Mouse (Mus musculus): ENCODE results near the gene Lclat1. TPM values are rescaled to one million over a fixed set of nuclear protein-coding genes. Genes with fewer than 3 reads are reported as not detected.

The Lclat1 gene
- polyA plus RNA-seq, 1 experiment: 9.2 TPM

DNA sequence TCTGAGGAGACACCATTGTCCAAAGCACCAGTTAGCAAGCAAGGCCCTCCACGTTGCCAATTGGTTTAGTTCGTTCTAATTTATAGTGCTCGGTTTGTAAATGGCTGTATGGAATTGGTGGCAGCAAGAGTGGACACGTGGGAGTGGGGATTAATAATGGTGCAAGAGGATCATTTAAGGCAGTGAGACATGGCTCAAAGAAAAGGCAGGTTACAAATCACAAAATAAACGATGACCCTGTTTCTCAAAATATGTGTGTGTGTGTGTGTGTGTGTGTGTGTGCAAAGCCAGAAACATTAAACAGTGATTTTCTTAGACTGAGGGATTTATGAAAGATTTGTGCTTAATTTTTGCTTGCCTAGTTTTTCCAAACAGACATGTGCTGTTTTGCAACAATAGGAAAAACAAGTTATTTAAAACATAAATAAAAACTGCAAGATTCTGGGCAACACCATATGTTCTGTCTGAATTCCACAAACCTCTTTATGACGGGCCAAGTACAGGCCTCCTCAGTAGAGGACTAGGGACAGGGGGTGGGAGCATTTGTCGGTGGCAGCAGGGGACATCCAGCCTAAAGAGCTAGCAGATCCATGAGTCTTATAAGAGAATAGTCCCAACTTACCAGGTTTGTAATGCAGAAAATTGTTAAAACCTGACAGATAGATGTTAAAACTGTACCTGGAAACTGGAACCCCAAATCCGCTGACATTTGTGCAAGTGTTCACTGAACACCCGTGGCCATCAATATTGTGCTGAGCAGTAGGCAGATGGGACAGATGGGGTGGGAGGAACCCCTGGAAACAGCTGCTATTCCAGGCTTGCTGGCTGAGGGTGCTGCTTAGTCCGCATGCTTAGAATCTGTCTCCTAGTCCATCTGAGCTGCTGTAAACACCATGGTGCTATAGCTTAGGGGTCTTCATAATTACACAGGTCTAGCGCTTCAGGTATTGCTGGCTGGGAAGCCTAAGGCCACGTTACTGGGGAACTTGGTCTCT is 15.4 kb upstream of the Lclat1 start:
- TF ChIP-seq CTCF (IDR thresholded peaks at IDR 0.05; ENCODE audit: control insufficient read depth, insufficient read depth, insufficient replicate concordance, low read depth, low read length): no peak
- no peak for TF ChIP-seq POLR2A (IDR thresholded peaks at IDR 0.05; ENCODE audit: control insufficient read depth, low read depth, low read length)

DNA sequence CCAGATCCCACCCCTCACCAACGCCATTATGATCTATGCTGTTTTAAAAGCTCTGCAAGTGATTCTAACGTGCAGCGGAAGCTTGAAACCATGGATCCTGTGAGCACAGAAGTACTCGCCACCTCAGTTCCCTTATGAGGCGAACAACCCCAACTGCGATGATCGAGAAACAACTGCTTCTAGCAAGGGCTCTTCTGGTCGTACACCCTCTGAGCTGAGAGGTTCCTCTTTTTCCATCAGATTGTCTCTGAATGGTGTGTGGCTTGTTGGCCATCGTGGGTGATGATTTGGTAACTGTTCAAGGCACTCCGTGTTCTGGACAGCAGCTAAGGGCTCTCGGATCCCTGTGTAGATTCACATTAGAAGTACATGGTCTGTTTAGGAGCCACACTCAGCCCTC is 12.7 kb upstream of the Lclat1 start:
- Histone ChIP-seq H3K4me3 (ENCODE audit: control insufficient read depth, low read depth, low read length) (no peak overlapping the region), H3K27ac (ENCODE audit: control insufficient read depth, insufficient read depth, low read depth, low read length) (no peak overlapping the region), H3K4me1 (ENCODE audit: control insufficient read depth, insufficient read depth, low read length) (no peaks in the 10 kb centered on the region), H3K27me3 (ENCODE audit: control insufficient read depth, insufficient read depth, low read length) (no peaks in the 10 kb centered on the region), H3K36me3 (ENCODE audit: control insufficient read depth, insufficient read depth, low read length) (no peaks in the 10 kb centered on the region)
- TF ChIP-seq POLR2A (IDR thresholded peaks at IDR 0.05; ENCODE audit: control insufficient read depth, low read depth, low read length) (no peak), CTCF (IDR thresholded peaks at IDR 0.05; ENCODE audit: control insufficient read depth, insufficient read depth, insufficient replicate concordance, low read depth, low read length) (no peak)

More for the DNA sequence above, 15.4 kb upstream of the Lclat1 start:
- Histone ChIP-seq H3K4me3 (ENCODE audit: control insufficient read depth, low read depth, low read length) (no peak overlapping the region), H3K36me3 (ENCODE audit: control insufficient read depth, insufficient read depth, low read length) (no peaks in the 10 kb centered on the region), H3K27ac (ENCODE audit: control insufficient read depth, insufficient read depth, low read depth, low read length) (no peak overlapping the region), H3K4me1 (ENCODE audit: control insufficient read depth, insufficient read depth, low read length) (no peaks in the 10 kb centered on the region), H3K27me3 (ENCODE audit: control insufficient read depth, insufficient read depth, low read length) (no peaks in the 10 kb centered on the region)

DNA sequence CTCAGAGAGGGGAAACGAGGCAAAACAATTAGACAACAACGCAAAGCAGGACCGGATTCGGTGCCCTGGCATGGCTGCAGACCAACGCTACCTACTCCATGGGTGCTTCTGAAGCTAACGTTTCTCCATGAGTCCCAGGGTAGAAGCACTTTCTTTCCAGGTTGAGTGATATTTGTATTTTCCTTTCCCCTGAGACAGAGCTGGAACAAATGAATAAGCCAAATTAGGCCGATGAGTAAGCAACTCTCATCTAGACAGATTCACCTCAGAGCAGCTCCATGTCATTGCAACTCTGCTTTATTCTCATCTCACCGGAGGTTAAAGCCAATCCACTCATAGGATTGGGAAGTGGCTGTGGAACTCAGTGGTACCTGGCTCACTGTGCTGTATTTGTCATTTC is 12.2 kb upstream of the Lclat1 start:
- no peaks in the 10 kb centered on the region for H3K27me3 ChIP-seq (ENCODE audit: control insufficient read depth, insufficient read depth, low read length)
- H3K36me3 ChIP-seq (ENCODE audit: control insufficient read depth, insufficient read depth, low read length): no peaks in the 10 kb centered on the region
- TF ChIP-seq POLR2A (IDR thresholded peaks at IDR 0.05; ENCODE audit: control insufficient read depth, low read depth, low read length) (no peak), CTCF (IDR thresholded peaks at IDR 0.05; ENCODE audit: control insufficient read depth, insufficient read depth, insufficient replicate concordance, low read depth, low read length) (no peak)
- no peaks in the 10 kb centered on the region for H3K4me1 ChIP-seq (ENCODE audit: control insufficient read depth, insufficient read depth, low read length)
- no peak overlapping the region for H3K27ac ChIP-seq (ENCODE audit: control insufficient read depth, insufficient read depth, low read depth, low read length)
- no peak overlapping the region for H3K4me3 ChIP-seq (ENCODE audit: control insufficient read depth, low read depth, low read length)

DNA sequence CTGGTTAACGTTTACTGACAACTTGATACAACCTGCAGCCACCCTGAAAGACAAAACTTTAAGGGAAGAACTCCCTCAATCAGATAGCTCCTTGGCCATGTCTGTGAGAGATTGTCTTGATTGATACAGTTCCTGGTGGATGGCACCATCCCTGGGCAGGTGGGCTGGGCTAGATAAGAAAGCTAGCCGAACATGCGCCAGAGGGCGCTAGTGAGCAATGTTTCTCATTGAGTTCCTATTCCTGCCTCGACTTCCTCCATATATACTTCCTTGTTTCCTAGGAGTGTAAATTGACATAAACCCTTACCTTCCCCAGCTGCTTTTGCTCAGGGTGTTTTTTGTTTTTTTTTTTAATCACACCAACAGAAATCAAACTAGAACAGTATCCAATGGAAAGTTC is 11.3 kb upstream of the Lclat1 start:
- TF ChIP-seq POLR2A (IDR thresholded peaks at IDR 0.05; ENCODE audit: control insufficient read depth, low read depth, low read length): no peak
- peak; percentile 89; the same call in 1 of the 2 replicates for TF ChIP-seq CTCF (IDR thresholded peaks at IDR 0.05; ENCODE audit: control insufficient read depth, insufficient read depth, insufficient replicate concordance, low read depth, low read length)
- no peak overlapping the region; the same call in 1 of the 2 replicates for H3K4me3 ChIP-seq (ENCODE audit: control insufficient read depth, low read depth, low read length)
- H3K4me1 ChIP-seq (ENCODE audit: control insufficient read depth, insufficient read depth, low read length): no peaks in the 10 kb centered on the region
- H3K36me3 ChIP-seq (ENCODE audit: control insufficient read depth, insufficient read depth, low read length): no peaks in the 10 kb centered on the region
- no peaks in the 10 kb centered on the region for H3K27me3 ChIP-seq (ENCODE audit: control insufficient read depth, insufficient read depth, low read length)
- no peak overlapping the region for H3K27ac ChIP-seq (ENCODE audit: control insufficient read depth, insufficient read depth, low read depth, low read length)

DNA sequence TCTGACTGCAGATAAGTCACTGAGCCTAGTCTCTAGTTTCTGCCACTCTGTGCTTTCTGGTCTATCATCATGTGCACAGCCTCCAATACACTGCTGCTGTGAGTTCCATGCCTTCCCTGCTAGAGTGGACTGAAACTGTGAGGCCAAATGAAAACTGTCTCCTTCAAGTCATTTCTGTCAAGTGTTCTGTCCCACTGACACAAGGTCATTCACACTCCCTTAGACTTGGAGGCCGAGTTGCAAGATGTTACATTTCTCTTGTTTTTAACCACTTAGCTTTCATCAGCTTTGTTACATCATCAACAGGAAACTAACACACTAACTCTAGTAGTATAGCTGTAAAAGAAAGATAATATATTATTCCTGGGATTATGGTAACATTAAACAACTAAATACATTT is 9.1 kb upstream of the Lclat1 start:
- Histone ChIP-seq H3K36me3 (ENCODE audit: control insufficient read depth, insufficient read depth, low read length) (no peaks in the 10 kb centered on the region), H3K27me3 (ENCODE audit: control insufficient read depth, insufficient read depth, low read length) (no peaks in the 10 kb centered on the region), H3K27ac (ENCODE audit: control insufficient read depth, insufficient read depth, low read depth, low read length) (no peak overlapping the region), H3K4me3 (ENCODE audit: control insufficient read depth, low read depth, low read length) (no peak overlapping the region), H3K4me1 (ENCODE audit: control insufficient read depth, insufficient read depth, low read length) (no peaks in the 10 kb centered on the region)
- TF ChIP-seq CTCF (IDR thresholded peaks at IDR 0.05; ENCODE audit: control insufficient read depth, insufficient read depth, insufficient replicate concordance, low read depth, low read length) (no peak), POLR2A (IDR thresholded peaks at IDR 0.05; ENCODE audit: control insufficient read depth, low read depth, low read length) (no peak)

DNA sequence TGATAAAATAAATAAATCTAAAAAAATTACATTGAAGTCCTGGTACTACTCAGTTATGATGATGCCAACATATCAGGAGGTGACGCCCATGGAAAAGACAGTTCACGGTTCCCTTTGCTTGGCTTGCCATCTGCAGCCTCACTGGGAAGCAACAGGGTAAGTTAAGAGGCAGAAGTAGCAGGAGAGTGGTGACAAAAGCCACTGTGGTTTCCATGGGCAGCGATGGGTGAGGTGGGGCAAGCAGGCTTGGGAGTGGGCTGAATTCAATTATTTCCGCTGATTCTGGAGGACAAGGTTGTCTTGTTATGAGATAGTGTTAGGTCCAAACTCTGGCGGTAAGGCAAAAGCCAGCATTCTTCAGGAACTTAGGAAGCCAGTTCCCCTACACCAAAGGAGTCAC is 7.4 kb upstream of the Lclat1 start:
- TF ChIP-seq CTCF (IDR thresholded peaks at IDR 0.05; ENCODE audit: control insufficient read depth, insufficient read depth, insufficient replicate concordance, low read depth, low read length): no peak
- TF ChIP-seq POLR2A (IDR thresholded peaks at IDR 0.05; ENCODE audit: control insufficient read depth, low read depth, low read length): no peak
- H3K4me1 ChIP-seq (ENCODE audit: control insufficient read depth, insufficient read depth, low read length): no peaks in the 10 kb centered on the region
- H3K27ac ChIP-seq (ENCODE audit: control insufficient read depth, insufficient read depth, low read depth, low read length): no peak overlapping the region
- no peaks in the 10 kb centered on the region for H3K27me3 ChIP-seq (ENCODE audit: control insufficient read depth, insufficient read depth, low read length)
- no peaks in the 10 kb centered on the region for H3K36me3 ChIP-seq (ENCODE audit: control insufficient read depth, insufficient read depth, low read length)
- H3K4me3 ChIP-seq (ENCODE audit: control insufficient read depth, low read depth, low read length): no peak overlapping the region

DNA sequence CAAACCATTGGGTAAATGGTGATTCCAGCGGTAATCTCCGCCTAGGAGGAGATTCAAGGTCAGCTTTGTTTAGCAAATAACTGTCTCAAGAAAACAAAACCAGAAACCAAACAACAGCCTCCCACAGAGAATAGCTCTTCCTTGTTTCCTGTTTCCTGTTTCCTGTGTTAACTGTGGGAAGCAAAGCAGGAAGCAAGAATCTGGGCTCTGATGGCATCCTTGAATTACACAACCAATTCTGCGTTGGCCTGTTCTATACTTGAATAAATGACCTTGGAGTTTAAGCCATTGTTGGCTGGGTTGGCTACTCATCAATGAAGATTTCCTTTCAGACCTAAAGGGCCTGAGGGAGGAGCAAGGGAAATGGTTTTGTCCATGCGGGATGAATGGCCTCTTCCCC is 5.2 kb upstream of the Lclat1 start:
- Histone ChIP-seq H3K27me3 (ENCODE audit: control insufficient read depth, insufficient read depth, low read length) (no peaks in the 10 kb centered on the region), H3K4me1 (ENCODE audit: control insufficient read depth, insufficient read depth, low read length) (peaks cover 2% of the 10 kb centered on the region; the same call in 1 of the 2 replicates), H3K36me3 (ENCODE audit: control insufficient read depth, insufficient read depth, low read length) (no peaks in the 10 kb centered on the region), H3K27ac (ENCODE audit: control insufficient read depth, insufficient read depth, low read depth, low read length) (no peak overlapping the region), H3K4me3 (ENCODE audit: control insufficient read depth, low read depth, low read length) (no peak overlapping the region)
- TF ChIP-seq CTCF (IDR thresholded peaks at IDR 0.05; ENCODE audit: control insufficient read depth, insufficient read depth, insufficient replicate concordance, low read depth, low read length): no peak
- TF ChIP-seq POLR2A (IDR thresholded peaks at IDR 0.05; ENCODE audit: control insufficient read depth, low read depth, low read length): no peak

Data from testis, adult 2 months (tissue).